Mouse (Mus musculus) heart, adult 2 months (tissue): ENCODE data around the gene Mrps35. TPM values are rescaled to one million over a fixed set of nuclear protein-coding genes. Genes with fewer than 3 reads are reported as not detected.

Source experiments
- DNase-seq, 2 experiments: peaks; one replicate each; pipeline ENCODE4 v3.0.0; 2021
- H3K27ac ChIP-seq: fragments of 200-600 bp; 2 replicates; pipeline ENCODE4 v1.8.1; 2022
- H3K27me3 ChIP-seq: fragments of 200-500 bp; 2 replicates; pipeline ENCODE4 v1.6.1; 2012; ENCODE audit warnings: mild to moderate bottlenecking, low read length, inconsistent platforms, mixed read lengths; ENCODE audit not compliant: control insufficient read depth, insufficient read depth
- H3K36me3 ChIP-seq: fragments of 200-500 bp; 2 replicates; pipeline ENCODE4 v1.6.1; 2012; ENCODE audit warnings: low read length, inconsistent platforms; ENCODE audit not compliant: control insufficient read depth, insufficient read depth
- H3K4me1 ChIP-seq: fragments of 200-500 bp; 2 replicates; pipeline ENCODE4 v1.6.1; 2011; ENCODE audit warnings: low read length; ENCODE audit not compliant: control insufficient read depth, insufficient read depth
- H3K4me3 ChIP-seq: fragments of 200-600 bp; 2 replicates; pipeline ENCODE4 v1.8.1; 2022
- H3K79me2 ChIP-seq: fragments of 200-500 bp; replicated peaks from 2 replicates; pipeline ENCODE4 v1.6.1; 2012; ENCODE audit warnings: mild to moderate bottlenecking, inconsistent platforms, low read length, moderate library complexity, mixed read lengths; ENCODE audit not compliant: control insufficient read depth, insufficient read depth
- H3K9ac ChIP-seq: fragments of 200-500 bp; 2 replicates; pipeline ENCODE4 v1.6.1; 2012; ENCODE audit warnings: low read depth, mild to moderate bottlenecking, control low read depth, inconsistent platforms, low read length, mixed read lengths
- CTCF ChIP-seq: fragments of 200-600 bp; IDR thresholded peaks from 2 replicates; pipeline ENCODE4 v1.8.1; 2022; ENCODE audit warnings: antibody characterized with exemption, mild to moderate bottlenecking, moderate library complexity
- EP300 ChIP-seq: fragments of 200-500 bp; IDR thresholded peaks from 2 replicates; pipeline ENCODE4 v1.6.1; 2011; ENCODE audit warnings: low read depth, low read length, control low read depth; ENCODE audit not compliant: insufficient read depth
- POLR2A ChIP-seq: fragments of 200-500 bp; IDR thresholded peaks from 2 replicates; pipeline ENCODE4 v1.6.1; 2011; ENCODE audit warnings: mild to moderate bottlenecking, low read depth, low read length, control low read depth; ENCODE audit not compliant: insufficient read depth
- WGBS: fragments of 180-500 bp; shearing (Covaris S2); methylation state at CpG from one replicate; pipeline ENCODE4 v1.1.7; 2018; 5-methylcytosine and 5-hydroxymethylcytosine counted together
- intact Hi-C: fragments of 180-260 bp; cut with DNase I; formaldehyde crosslinking; loops from one replicate; pipeline ENCODE4 v1.15.1; 2025
- polyA plus RNA-seq: library from polyadenylated mRNA; depleted of rRNA; stranded (reverse); fragments of >200 nt; gene quantifications from 2 replicates; pipeline ENCODE4 v1.2.3, GENCODE M21; 2012
- total RNA-seq, 2 experiments: library from RNA; stranded (reverse); gene quantifications; 2 replicates each; pipeline ENCODE4 v1.2.3; 2021

The Mrps35 gene
- total and polyA plus RNA-seq, 3 experiments = 28.7 to 170 (median 168) TPM

- Histone ChIP-seq H3K4me1 (peaks cover 4% of the 10 kb centered on the region), H3K27ac (peak overlapping the region; percentile 84), H3K36me3 (peaks cover 6% of the 10 kb centered on the region; the same call in 1 of the 2 replicates), H3K27me3 (no peaks in the 10 kb centered on the region), H3K9ac (peak overlapping the region; percentile 97), H3K4me3 (peak overlapping the region; percentile 96), H3K79me2 (peaks cover 2% of the 10 kb centered on the region)
- peak; percentile 62 to 68 for DNase-seq
- intact Hi-C loops = no loop called here
- WGBS = 3% methylated on average over 15 of the region's 15 CpGs
- TF ChIP-seq EP300 (no peak), CTCF (no peak), POLR2A (no peak)
Observed at GRCm38 (mm10) chr6:147092136-147092535, 49.6 kb downstream of the Mrps35 start.

GRCm38 (mm10) chr6:147094771-147095170 lies 52.2 kb downstream of the Mrps35 start:
- Histone ChIP-seq H3K36me3 (peaks cover 6% of the 10 kb centered on the region; the same call in 1 of the 2 replicates), H3K27me3 (no peaks in the 10 kb centered on the region), H3K4me1 (peaks cover 4% of the 10 kb centered on the region), H3K27ac (no peak overlapping the region), H3K9ac (no peak overlapping the region), H3K4me3 (no peak overlapping the region), H3K79me2 (peaks cover 4% of the 10 kb centered on the region)
- DNase-seq = no peak
- WGBS = 82% methylated on average over 7 of the region's 7 CpGs
- intact Hi-C loops = no loop called here
- no peak for TF ChIP-seq CTCF
- TF ChIP-seq EP300 = no peak
- TF ChIP-seq POLR2A = no peak

- Histone ChIP-seq H3K27me3 (no peaks in the 10 kb centered on the region), H3K27ac (no peak overlapping the region), H3K4me1 (peaks cover 2% of the 10 kb centered on the region), H3K9ac (no peak overlapping the region), H3K4me3 (no peak overlapping the region), H3K79me2 (peaks cover 4% of the 10 kb centered on the region), H3K36me3 (peaks cover 6% of the 10 kb centered on the region; the same call in 1 of the 2 replicates)
- DNase-seq = no peak
- intact Hi-C loops = no loop called here
- TF ChIP-seq CTCF = no peak
- no peak for TF ChIP-seq POLR2A
- no peak for TF ChIP-seq EP300
- 96% methylated on average over 4 of the region's 4 CpGs for WGBS
Observed at GRCm38 (mm10) chr6:147096109-147096508, 53.5 kb downstream of the Mrps35 start.

GRCm38 (mm10) chr6:147096934-147097333 lies 54.4 kb downstream of the Mrps35 start:
- no peak for DNase-seq
- TF ChIP-seq POLR2A (no peak), CTCF (no peak), EP300 (no peak)
- Histone ChIP-seq H3K27me3 (no peaks in the 10 kb centered on the region), H3K4me3 (no peak overlapping the region), H3K79me2 (peaks cover 2% of the 10 kb centered on the region; the same call in 1 of the 2 replicates), H3K9ac (no peak overlapping the region), H3K27ac (no peak overlapping the region), H3K36me3 (peaks cover 6% of the 10 kb centered on the region; the same call in 1 of the 2 replicates), H3K4me1 (peaks cover 2% of the 10 kb centered on the region)
- 80% methylated on average over 3 of the region's 3 CpGs for WGBS
- intact Hi-C loops = no loop called here

- intact Hi-C loops = no loop called here
- Histone ChIP-seq H3K36me3 (peaks cover 6% of the 10 kb centered on the region; the same call in 1 of the 2 replicates), H3K27me3 (no peaks in the 10 kb centered on the region), H3K27ac (no peak overlapping the region), H3K9ac (no peak overlapping the region), H3K79me2 (peaks cover 2% of the 10 kb centered on the region; the same call in 1 of the 2 replicates), H3K4me1 (peaks cover 2% of the 10 kb centered on the region), H3K4me3 (no peak overlapping the region)
- TF ChIP-seq CTCF (no peak), EP300 (no peak), POLR2A (no peak)
- DNase-seq = no peak
- 58% methylated on average over 8 of the region's 8 CpGs for WGBS
Observed at GRCm38 (mm10) chr6:147097346-147097929, 54.9 kb downstream of the Mrps35 start.
